Mouse (Mus musculus): ENCODE data around the gene Acin1. TPM values are rescaled to one million over a fixed set of nuclear protein-coding genes. Genes with fewer than 3 reads are reported as not detected.
A peak's percentile ranks its signal among the peaks of the same experiment; 100 is the strongest.

Acin1 gene
- 130 and 147 TPM in 2 replicates for polyA plus RNA-seq (2016; fragmentation: Nextera tagmentation; extraction: Ambion mirVana)

DNA sequence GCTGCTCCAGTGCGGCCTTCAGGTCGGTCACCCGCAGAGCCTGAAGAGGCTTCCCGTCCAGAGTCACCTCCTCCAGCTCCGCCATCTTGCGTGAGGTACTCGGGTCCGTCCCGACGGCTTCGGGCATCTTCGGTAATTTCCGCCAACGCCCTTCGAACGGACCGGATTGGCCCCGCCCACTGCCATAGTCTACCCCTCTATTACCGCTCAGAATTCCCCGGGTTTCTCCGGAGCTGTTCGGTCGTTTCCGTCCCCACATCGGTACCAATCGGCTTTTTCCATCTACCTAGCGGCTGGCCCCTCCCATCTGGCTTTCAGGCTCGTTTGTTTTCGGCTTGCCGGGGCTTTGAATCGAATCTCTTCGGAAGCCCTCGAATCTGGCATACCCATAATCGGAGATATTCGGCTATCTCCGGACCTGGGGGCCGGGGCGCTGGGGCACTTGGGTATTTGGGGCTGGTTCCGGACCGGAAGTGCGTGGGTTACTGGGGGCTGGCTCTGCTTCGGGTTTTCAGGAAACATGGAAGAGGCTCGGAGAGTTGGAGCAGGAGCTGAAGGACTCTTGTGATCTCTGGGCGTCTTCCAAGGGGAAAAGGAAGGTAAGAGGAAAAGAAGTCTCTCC lies at the start of gene Acin1:
Acin1 (minus strand) TSS at position 410 of the 622 bp plus-strand sequence.
- Histone ChIP-seq H3K4me1 (replicated peaks) (peaks cover 22% of the 10 kb centered on the region), H3K9me3 (no peaks in the 10 kb centered on the region), H3K27me3 (ENCODE audit: insufficient read depth, poor library complexity, severe bottlenecking) (no peaks in the 10 kb centered on the region), H3K27ac (peak within 1 kb of the TSS; percentile 98), H3K4me3 (peak within 1 kb of the TSS; percentile 91), H3K36me3 (peaks cover 56% of the 10 kb centered on the region)
- WGBS: under 1% methylated on average over 44 of the region's 44 CpGs
- peak; percentile 100 for DNase-seq (ENCODE audit: low spot score)

DNA sequence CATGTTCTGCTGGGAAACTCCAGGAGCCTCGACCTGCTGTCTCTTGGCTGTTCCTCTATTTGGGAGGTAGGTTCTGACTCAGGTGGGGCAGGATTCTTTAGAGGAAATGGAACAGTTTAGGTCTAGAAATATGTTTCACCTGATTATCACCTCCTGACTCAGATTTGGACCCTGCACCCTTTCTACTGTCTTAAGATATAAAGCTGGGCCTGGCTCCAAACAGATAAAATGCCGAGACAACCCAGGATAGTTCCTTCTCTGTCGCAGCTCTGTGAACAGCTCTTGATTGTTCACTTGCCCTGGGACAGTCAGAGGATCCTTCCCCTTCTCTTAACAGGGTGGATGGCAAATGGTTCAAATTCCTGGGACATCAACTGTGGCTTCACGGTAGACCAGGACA lies 48.5 kb upstream of the Acin1 start:
- DNase-seq (ENCODE audit: low spot score): no peak
- Histone ChIP-seq H3K4me1 (replicated peaks) (peaks cover 17% of the 10 kb centered on the region), H3K36me3 (no peaks in the 10 kb centered on the region), H3K27ac (no peak overlapping the region), H3K4me3 (no peak overlapping the region), H3K9me3 (no peaks in the 10 kb centered on the region), H3K27me3 (ENCODE audit: insufficient read depth, poor library complexity, severe bottlenecking) (no peaks in the 10 kb centered on the region)
- 84% methylated on average over 4 of the region's 4 CpGs for WGBS

DNA sequence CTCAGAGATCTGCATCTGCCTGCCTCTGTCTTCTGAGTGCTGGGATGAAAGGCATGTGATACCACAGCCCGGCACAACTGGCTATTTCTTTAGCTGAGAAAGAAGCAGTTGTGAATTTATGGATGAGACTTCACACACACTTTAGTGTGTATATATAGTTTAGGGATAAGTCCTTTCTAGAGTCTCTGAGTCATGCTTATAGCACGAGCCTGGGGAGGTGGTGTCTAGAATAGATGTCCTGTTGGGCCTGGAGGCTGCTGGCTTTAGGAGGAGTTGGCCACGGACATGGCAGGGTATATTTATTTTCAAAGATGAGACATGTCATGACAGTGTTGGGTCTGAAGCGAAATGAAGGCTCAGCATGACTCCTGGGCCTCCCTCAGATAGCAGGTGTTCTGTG lies 47.3 kb upstream of the Acin1 start:
- Histone ChIP-seq H3K27ac (no peak overlapping the region), H3K4me3 (no peak overlapping the region), H3K4me1 (replicated peaks) (peaks cover 19% of the 10 kb centered on the region), H3K27me3 (ENCODE audit: insufficient read depth, poor library complexity, severe bottlenecking) (no peaks in the 10 kb centered on the region), H3K36me3 (no peaks in the 10 kb centered on the region), H3K9me3 (no peaks in the 10 kb centered on the region)
- no peak for DNase-seq (ENCODE audit: low spot score)
- 81% methylated on average over 4 of the region's 4 CpGs for WGBS

DNA sequence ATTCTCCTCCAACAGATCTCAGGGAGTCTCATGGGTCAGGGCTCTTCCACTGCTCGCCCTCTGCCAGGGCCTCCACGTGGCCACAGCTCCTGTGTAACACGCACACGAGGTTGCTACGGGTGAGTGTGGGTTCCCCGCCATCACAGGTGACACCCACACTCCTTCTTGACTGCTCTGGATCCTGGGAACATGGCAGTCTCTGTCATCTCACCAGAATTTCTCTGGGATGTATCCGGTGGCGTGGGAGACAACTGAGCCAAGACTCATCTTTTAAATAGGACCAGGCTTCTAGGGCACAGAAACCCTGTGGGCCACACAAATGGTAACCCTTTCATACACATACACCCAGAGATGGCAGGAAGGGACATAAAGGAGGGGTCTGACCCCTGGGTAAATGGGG lies 45.5 kb upstream of the Acin1 start:
- Histone ChIP-seq H3K27me3 (ENCODE audit: insufficient read depth, poor library complexity, severe bottlenecking) (no peaks in the 10 kb centered on the region), H3K27ac (no peak overlapping the region), H3K4me1 (replicated peaks) (peaks cover 13% of the 10 kb centered on the region), H3K9me3 (no peaks in the 10 kb centered on the region), H3K36me3 (no peaks in the 10 kb centered on the region), H3K4me3 (no peak overlapping the region)
- WGBS: 89% methylated on average over 8 of the region's 8 CpGs
- DNase-seq (ENCODE audit: low spot score): no peak

DNA sequence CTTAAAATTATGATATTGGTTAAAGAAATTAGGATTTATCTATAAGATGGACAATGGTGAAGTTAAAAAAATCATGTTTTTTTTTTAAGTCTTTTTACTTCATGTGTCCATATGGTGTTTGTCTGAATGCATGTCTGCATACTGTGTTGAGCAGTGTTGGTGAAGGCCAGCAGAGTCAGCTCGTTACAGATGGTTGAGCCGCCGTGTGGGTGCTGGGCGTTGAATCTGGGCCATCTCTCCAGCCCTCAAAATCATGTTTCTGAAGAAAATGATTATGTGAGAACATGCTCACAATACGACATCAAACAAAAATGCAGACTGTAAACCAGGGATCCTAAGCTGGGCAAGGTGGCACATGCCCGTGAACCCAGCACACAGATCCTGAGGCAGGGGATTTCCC lies 43.6 kb upstream of the Acin1 start:
- Histone ChIP-seq H3K27me3 (ENCODE audit: insufficient read depth, poor library complexity, severe bottlenecking) (no peaks in the 10 kb centered on the region), H3K9me3 (no peaks in the 10 kb centered on the region), H3K27ac (no peak overlapping the region), H3K4me3 (no peak overlapping the region), H3K36me3 (no peaks in the 10 kb centered on the region), H3K4me1 (replicated peaks) (0 out of 2 replicates have a peak, but pooled peaks cover 6% of the 10 kb centered on the region)
- 94% methylated on average over 6 of the region's 6 CpGs for WGBS
- DNase-seq (ENCODE audit: low spot score): no peak

DNA sequence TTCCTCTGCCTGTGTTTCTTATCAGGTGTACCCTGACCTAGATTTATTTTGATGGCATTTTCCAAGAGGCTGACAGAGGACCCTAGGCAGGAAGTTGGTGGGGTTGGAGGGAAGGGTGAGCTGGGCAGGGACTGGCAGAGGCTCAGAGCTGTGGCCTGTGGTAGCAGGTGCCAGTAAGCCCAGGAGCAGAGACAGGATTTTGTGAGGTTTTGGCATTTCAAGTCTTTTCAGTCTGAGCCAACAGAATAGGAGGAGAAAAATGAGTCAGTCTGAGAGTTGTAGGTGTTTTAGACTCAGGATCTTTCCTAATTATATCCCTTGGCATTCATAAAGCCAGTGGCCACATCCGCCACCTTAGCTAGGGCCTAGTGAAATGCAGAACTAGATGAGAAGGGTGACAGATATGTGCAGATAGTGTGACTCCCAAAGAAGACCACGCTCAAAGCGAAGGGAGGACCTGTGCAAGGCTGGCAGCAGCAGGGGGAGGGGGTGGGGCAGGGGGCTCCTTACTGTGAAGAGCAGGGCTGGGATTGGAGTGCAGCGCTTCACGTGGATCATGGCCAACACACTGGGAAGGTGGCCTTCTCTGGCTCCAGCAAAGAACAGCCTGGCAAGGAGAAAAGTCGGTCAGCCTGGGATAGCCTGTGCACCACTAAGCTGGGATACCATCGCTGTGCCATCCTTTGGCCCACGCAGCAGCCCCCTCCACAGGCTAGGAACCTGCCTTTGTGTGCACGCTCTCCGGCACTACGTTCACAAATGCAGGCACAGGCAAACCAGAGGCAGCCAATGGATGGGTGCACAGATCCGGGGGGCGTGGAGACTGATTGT lies 42.3 kb upstream of the Acin1 start:
- Histone ChIP-seq H3K9me3 (no peaks in the 10 kb centered on the region), H3K27me3 (ENCODE audit: insufficient read depth, poor library complexity, severe bottlenecking) (no peaks in the 10 kb centered on the region), H3K27ac (no peak overlapping the region), H3K36me3 (no peaks in the 10 kb centered on the region), H3K4me3 (no peak overlapping the region), H3K4me1 (replicated peaks) (0 out of 2 replicates have a peak, but pooled peaks cover 6% of the 10 kb centered on the region)
- no peak for DNase-seq (ENCODE audit: low spot score)
- WGBS: 63% methylated on average over 13 of the region's 13 CpGs

DNA sequence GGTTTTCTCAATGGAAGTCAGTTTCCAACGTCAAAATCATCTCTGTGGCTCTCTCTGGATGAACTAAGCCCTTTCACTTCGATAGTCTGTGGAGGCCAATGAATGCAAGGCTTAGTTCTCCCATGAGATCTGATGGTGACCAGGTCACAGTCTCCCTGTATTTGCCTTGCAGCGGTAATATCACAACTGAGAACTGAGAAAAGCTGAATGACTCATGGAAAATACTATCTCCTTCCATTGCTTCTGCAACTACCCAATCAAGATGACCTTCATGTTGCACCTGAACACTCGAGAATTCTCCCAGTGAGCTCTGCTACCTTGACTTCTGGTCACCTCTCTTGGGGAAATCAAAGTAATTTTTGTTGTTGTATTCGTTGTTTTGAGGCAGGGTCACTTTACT lies 40.8 kb upstream of the Acin1 start:
- no peak overlapping the region for H3K27ac ChIP-seq
- H3K36me3 ChIP-seq: no peaks in the 10 kb centered on the region
- H3K4me3 ChIP-seq: no peak overlapping the region
- H3K27me3 ChIP-seq (ENCODE audit: insufficient read depth, poor library complexity, severe bottlenecking): no peaks in the 10 kb centered on the region
- H3K4me1 ChIP-seq (replicated peaks): 0 out of 2 replicates have a peak, but pooled peaks cover 2% of the 10 kb centered on the region
- WGBS: 81% methylated on average over 5 of the region's 5 CpGs
- H3K9me3 ChIP-seq: no peaks in the 10 kb centered on the region
- DNase-seq (ENCODE audit: low spot score): no peak

DNA sequence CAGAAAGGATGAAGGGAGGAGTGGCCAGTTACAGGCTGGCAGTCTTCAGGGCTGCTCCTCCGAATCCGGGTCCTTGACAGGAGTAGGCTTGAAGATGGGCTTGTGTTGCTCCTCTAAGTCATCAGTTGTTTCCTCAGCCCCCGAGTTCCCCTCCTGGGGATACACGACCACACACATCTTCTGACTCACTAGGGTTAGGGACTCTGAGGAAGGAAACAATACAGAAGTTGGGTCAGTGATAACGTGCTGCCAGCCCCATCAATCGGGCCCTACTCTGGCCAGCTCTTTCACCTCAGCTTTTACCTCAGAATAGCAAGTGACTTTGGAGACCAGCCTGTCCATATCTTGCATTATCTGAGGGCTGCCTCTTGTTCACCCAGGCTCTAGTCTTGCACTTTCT lies 37.3 kb upstream of the Acin1 start:
- H3K27ac ChIP-seq: no peak overlapping the region
- no peaks in the 10 kb centered on the region for H3K27me3 ChIP-seq (ENCODE audit: insufficient read depth, poor library complexity, severe bottlenecking)
- no peak for DNase-seq (ENCODE audit: low spot score)
- no peaks in the 10 kb centered on the region for H3K9me3 ChIP-seq
- no peaks in the 10 kb centered on the region for H3K36me3 ChIP-seq
- H3K4me3 ChIP-seq: no peak overlapping the region
- no peaks in the 10 kb centered on the region for H3K4me1 ChIP-seq (replicated peaks)
- WGBS: 80% methylated on average over 6 of the region's 6 CpGs

DNA sequence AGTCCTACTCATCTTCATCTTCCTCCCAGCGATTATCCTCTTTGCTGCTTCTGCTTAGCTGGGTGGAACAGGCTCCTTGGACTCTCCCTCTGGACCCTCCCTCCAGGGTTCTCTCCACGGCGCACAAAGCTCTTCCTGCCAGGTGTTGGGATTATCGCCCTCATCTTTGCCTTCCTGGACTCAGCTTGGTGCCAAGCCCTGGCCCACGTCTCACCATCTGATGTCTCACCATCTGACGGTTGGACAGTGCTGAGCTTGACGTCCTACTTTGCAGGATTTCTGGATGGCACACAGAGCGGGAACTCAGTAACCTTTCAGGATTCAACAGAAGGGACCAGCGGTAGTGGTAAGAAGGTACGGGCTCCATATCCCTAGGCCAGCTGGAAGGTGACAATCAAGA lies 35.0 kb upstream of the Acin1 start:
- Histone ChIP-seq H3K27me3 (ENCODE audit: insufficient read depth, poor library complexity, severe bottlenecking) (no peaks in the 10 kb centered on the region), H3K9me3 (no peaks in the 10 kb centered on the region), H3K4me1 (replicated peaks) (no peaks in the 10 kb centered on the region), H3K27ac (no peak overlapping the region), H3K36me3 (no peaks in the 10 kb centered on the region), H3K4me3 (no peak overlapping the region)
- 87% methylated on average over 10 of the region's 10 CpGs for WGBS
- no peak for DNase-seq (ENCODE audit: low spot score)

DNA sequence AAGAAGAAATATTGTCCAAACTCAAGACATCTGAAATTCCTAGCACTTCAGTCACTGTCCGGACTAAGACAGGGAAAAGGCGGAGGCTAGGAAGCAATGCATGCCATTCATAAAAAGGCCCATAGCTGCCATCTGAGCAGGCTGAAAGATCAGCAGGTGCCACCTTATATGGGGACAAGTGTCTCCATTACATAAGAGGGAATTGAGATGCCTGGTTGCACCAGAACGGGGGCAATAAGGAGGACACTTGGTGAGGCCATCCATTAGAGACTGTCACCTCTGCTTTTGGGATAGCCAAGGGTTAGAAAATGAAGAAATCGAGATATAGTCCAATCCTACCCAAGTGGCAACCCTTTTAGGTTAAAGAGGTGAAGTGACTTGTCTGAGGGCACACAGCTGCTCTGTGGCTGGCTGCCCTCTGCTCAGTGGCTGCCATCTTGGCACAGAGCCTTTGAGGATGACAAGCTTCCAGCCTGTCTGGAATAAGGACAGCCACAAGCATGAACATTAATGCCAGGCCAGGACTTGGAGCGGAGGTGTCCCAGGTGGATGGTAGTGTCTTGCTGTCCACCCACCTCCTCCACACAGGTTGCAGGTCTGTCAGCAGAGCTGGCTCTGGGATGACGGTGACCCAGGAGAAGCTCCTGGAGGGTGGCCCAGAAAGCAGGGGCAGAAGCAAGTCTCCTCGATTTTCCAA lies 34.1 kb upstream of the Acin1 start:
- no peak overlapping the region for H3K4me3 ChIP-seq
- no peaks in the 10 kb centered on the region for H3K4me1 ChIP-seq (replicated peaks)
- H3K27ac ChIP-seq: no peak overlapping the region
- no peaks in the 10 kb centered on the region for H3K27me3 ChIP-seq (ENCODE audit: insufficient read depth, poor library complexity, severe bottlenecking)
- DNase-seq (ENCODE audit: low spot score): no peak
- H3K36me3 ChIP-seq: no peaks in the 10 kb centered on the region
- H3K9me3 ChIP-seq: no peaks in the 10 kb centered on the region
- 84% methylated on average over 7 of the region's 7 CpGs for WGBS

DNA sequence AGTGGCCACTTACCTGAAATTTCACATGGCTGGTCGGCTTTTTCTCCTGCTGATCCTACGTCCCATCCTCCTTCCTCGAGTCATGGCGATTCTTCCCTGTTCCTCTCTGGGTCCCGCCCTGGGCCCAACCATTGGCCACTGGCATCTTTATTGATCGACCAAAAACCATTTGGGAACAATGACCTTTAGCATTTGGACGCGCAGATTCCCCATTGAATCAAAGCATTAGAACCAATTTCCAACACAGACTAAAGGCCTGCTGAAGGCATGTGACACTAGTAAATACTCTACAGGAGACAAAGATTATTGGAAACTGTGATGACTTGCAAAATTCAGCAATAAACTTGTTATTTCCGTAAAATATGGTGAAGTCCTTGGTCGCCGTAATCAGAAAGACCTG lies 33.3 kb upstream of the Acin1 start:
- Histone ChIP-seq H3K27me3 (ENCODE audit: insufficient read depth, poor library complexity, severe bottlenecking) (peaks cover 4% of the 10 kb centered on the region), H3K4me3 (no peak overlapping the region), H3K9me3 (no peaks in the 10 kb centered on the region), H3K36me3 (no peaks in the 10 kb centered on the region), H3K27ac (no peak overlapping the region), H3K4me1 (replicated peaks) (peaks cover 2% of the 10 kb centered on the region)
- 90% methylated on average over 11 of the region's 11 CpGs for WGBS
- DNase-seq (ENCODE audit: low spot score): no peak

DNA sequence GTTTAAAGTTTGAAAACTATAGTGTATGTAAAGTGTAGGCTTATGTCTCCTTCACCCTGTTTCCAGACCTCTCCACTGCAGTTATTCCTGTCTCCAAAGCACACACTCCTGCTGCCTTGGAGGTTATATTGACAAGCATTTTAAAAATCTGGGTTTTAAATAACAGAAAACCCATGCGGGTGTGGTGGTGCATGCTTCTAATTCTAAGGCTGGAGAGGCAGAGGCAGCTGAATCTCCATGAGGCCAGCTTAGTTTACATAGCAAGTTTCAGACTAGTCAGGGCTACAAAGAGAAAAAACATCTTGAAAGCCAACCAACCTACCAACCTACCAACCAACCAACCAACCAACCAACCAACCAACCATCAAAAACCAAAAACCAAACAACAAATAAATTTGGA lies 28.7 kb upstream of the Acin1 start:
- 77% methylated on average over 1 of the region's 1 CpGs for WGBS
- Histone ChIP-seq H3K4me3 (no peak overlapping the region), H3K36me3 (no peaks in the 10 kb centered on the region), H3K9me3 (no peaks in the 10 kb centered on the region), H3K4me1 (replicated peaks) (peaks cover 20% of the 10 kb centered on the region), H3K27ac (no peak overlapping the region), H3K27me3 (ENCODE audit: insufficient read depth, poor library complexity, severe bottlenecking) (peaks cover 12% of the 10 kb centered on the region)
- DNase-seq (ENCODE audit: low spot score): no peak

DNA sequence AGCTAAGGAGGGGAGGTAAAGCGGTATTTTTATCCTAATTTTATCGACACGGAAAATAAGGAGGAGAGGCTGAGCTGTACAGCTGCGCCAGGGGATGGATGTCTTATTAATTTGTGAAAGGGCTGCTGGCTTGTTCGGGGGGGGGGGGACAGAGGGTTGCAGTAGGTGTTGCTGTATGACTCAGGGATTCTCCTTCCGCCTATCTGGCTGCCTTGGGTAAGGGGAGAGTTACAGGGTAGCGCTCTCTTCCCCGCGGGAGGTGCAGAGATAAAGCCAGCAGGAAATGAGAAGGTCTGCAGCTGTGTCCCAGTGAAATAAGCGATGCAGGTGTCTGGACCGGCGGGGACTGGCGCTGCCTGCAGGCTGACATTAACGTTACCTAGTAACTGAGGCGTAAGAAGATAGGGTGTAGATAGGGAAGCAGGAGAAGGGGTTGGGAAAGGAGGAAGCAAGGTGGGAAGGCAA lies 27.9 kb upstream of the Acin1 start:
- Histone ChIP-seq H3K27me3 (ENCODE audit: insufficient read depth, poor library complexity, severe bottlenecking) (peaks cover 12% of the 10 kb centered on the region), H3K4me1 (replicated peaks) (peaks cover 22% of the 10 kb centered on the region), H3K36me3 (no peaks in the 10 kb centered on the region), H3K4me3 (peak overlapping the region; percentile 47), H3K27ac (peak overlapping the region; percentile 35; the same call in 1 of the 2 replicates), H3K9me3 (no peaks in the 10 kb centered on the region)
- DNase-seq (ENCODE audit: low spot score): peak; percentile 11
- 4% methylated on average over 15 of the region's 15 CpGs for WGBS

All from hindbrain, embryonic 10.5 days (tissue).